Comparison of ENCODE assay signal across 15 mouse cellular contexts in genomic region chr2:101543704-101544417, GRCm38 (mm10).
DNase-seq lines count a peak whose midpoint lies in the region; ATAC-seq and TF ChIP-seq lines count a peak whose summit lies in the region.
"Had no signal": no experiment of that assay in that cellular context is flagged by ENCODE, and none has a peak within 500 bp of the region (broad histone marks: within the 10 kb centered on the region; RNA-seq: fewer than 3 reads in every experiment).

No protein-coding gene starts in this region.

- H3K36me3 ChIP-seq in midbrain, embryonic 14.5 days (ENCODE audit: control insufficient read depth, insufficient read depth, low read length): no peaks in the 10 kb centered on the region
- H3K36me3 ChIP-seq in midbrain, embryonic 16.5 days (ENCODE audit: control insufficient read depth, insufficient read depth, low read length): no peaks in the 10 kb centered on the region
- H3K36me3 ChIP-seq: embryonic facial prominence, embryonic 13.5 days had no signal

- H3K9me3 ChIP-seq in midbrain, embryonic 14.5 days (ENCODE audit: control insufficient read depth, low read length): no peaks in the 10 kb centered on the region
- H3K9me3 ChIP-seq in midbrain, embryonic 16.5 days (replicated peaks; ENCODE audit: control insufficient read depth, low read length, poor library complexity, severe bottlenecking): no peaks in the 10 kb centered on the region
- H3K9me3 ChIP-seq: embryonic facial prominence, embryonic 13.5 days had no signal

- H3K4me1 ChIP-seq in midbrain, embryonic 14.5 days (ENCODE audit: control insufficient read depth, insufficient read depth, low read length): no peaks in the 10 kb centered on the region
- H3K4me1 ChIP-seq in midbrain, embryonic 16.5 days (ENCODE audit: control insufficient read depth, insufficient read depth, low read length): no peaks in the 10 kb centered on the region
- H3K4me1 ChIP-seq in cortical plate, adult 2 months (ENCODE audit: control insufficient read depth, insufficient read depth, low read length): no peaks in the 10 kb centered on the region

- no peak for ATAC-seq in midbrain, embryonic 14.5 days (ENCODE audit: low FRiP score, low TSS enrichment)
- no peak for ATAC-seq in midbrain, embryonic 16.5 days
- no peak for ATAC-seq in granulocyte monocyte progenitor cell, adult 5-6 weeks (replicated peaks; ENCODE audit: poor library complexity, severe bottlenecking)
- ATAC-seq: forebrain, embryonic 14.5 days had no signal

- no peak overlapping the region for H3K4me2 ChIP-seq in midbrain, embryonic 14.5 days (ENCODE audit: low read length)
- no peak overlapping the region for H3K4me2 ChIP-seq in midbrain, embryonic 16.5 days (ENCODE audit: low read length)
- H3K4me2 ChIP-seq: embryonic facial prominence, embryonic 13.5 days had no signal

- TF ChIP-seq POLR2A in cortical plate, adult 2 months (IDR thresholded peaks at IDR 0.05; ENCODE audit: extremely low read depth, insufficient read depth, low read length): no peak

- peak; percentile 27 for TF ChIP-seq CTCF in cortical plate, adult 2 months (IDR thresholded peaks at IDR 0.05; ENCODE audit: extremely low read depth, insufficient read depth, low read length)

- intact Hi-C loops in left cerebral cortex, postnatal 10 days (cut with DNase I): no loop called here

- H3K4me3 ChIP-seq in midbrain, embryonic 14.5 days (replicated peaks; ENCODE audit: low read depth, low read length): no peak overlapping the region
- no peak overlapping the region for H3K4me3 ChIP-seq in midbrain, embryonic 16.5 days (ENCODE audit: low read depth, low read length)
- H3K4me3 ChIP-seq in cortical plate, adult 2 months (ENCODE audit: insufficient read depth, low read length): no peak overlapping the region
- H3K4me3 ChIP-seq: embryonic facial prominence, embryonic 13.5 days had no signal

- peak; percentile 14 for DNase-seq in kidney, adult 9 months
- DNase-seq in kidney, adult 11 months: no peak
- DNase-seq in midbrain, embryonic 14.5 days: peak; percentile 13
- DNase-seq in thymus, postnatal 4 days: peak; percentile 81
- DNase-seq in left cerebral cortex, postnatal 10 days (ENCODE audit: extremely low spot score in 1 of 2, low spot score in 2 of 2): no peak
- DNase-seq: adrenal gland, adult 8-10 months; cerebellum, adult 11-12 months; heart, postnatal 4 days; lung, postnatal 10 days; spleen, adult 18-20 months had no signal

- 82% methylated on average over 8 of the region's 8 CpGs for WGBS in midbrain, embryonic 14.5 days
- 81% methylated on average over 8 of the region's 8 CpGs for WGBS in midbrain, embryonic 16.5 days

- no peaks in the 10 kb centered on the region for H3K27me3 ChIP-seq in midbrain, embryonic 14.5 days (ENCODE audit: control insufficient read depth, insufficient read depth, low read length)
- H3K27me3 ChIP-seq in midbrain, embryonic 16.5 days (ENCODE audit: control insufficient read depth, insufficient read depth, low read depth, low read length): no peaks in the 10 kb centered on the region
- H3K27me3 ChIP-seq: embryonic facial prominence, embryonic 13.5 days had no signal

- no peak overlapping the region for H3K27ac ChIP-seq in midbrain, embryonic 14.5 days (replicated peaks; ENCODE audit: low read depth, low read length)
- H3K27ac ChIP-seq in midbrain, embryonic 16.5 days (ENCODE audit: low read length): no peak overlapping the region
- H3K27ac ChIP-seq in cortical plate, adult 2 months (ENCODE audit: insufficient read depth, low read length): no peak overlapping the region
- H3K27ac ChIP-seq: embryonic facial prominence, embryonic 13.5 days had no signal

- H3K9ac ChIP-seq in midbrain, embryonic 14.5 days (replicated peaks; ENCODE audit: low read length): no peak overlapping the region
- no peak overlapping the region for H3K9ac ChIP-seq in midbrain, embryonic 16.5 days (ENCODE audit: low read depth, low read length)
- H3K9ac ChIP-seq: embryonic facial prominence, embryonic 13.5 days had no signal

Comparison
In these comparisons a context has a peak if more than half of its experiments do, and no peak if none do; other contexts are left out.
1. DNase-seq: peak in kidney, adult 9 months (single experiment), midbrain, embryonic 14.5 days (single experiment) and thymus, postnatal 4 days (single experiment); none in kidney, adult 11 months (single experiment) and left cerebral cortex, postnatal 10 days (0 of 2).